Mouse (Mus musculus): ENCODE measurements around the gene Kcnab1. TPM values are rescaled to one million over a fixed set of nuclear protein-coding genes. Genes with fewer than 3 reads are reported as not detected.

Kcnab1 gene
- polyA plus RNA-seq, 1 experiment from 2014 or later = 3.8 TPM

DNA sequence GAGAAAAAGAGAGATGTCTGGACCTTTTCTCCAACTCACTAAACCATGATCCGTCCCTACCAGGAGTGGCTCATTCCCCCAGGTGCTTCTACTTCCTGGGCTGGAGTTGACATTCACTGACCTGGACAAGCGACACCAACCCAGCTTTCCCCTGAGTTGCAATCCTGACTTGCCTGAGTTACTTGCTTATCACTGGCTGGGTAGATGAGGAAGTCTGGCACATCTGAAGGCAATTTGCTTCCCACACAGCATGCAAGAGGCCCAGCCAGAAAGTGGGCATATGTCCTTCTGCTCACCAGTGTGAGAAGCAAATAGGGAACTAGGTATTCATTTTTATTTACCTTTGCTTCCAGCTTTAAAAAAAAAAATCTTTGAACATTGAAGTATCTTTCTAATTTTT lies 174.2 kb downstream of the Kcnab1 start:
- Histone ChIP-seq H3K9me3 (replicated peaks; ENCODE audit: control insufficient read depth, low read length) (no peaks in the 10 kb centered on the region; the same call in 1 of the 2 replicates), H3K27ac (ENCODE audit: low read length) (no peak overlapping the region), H3K4me1 (ENCODE audit: control insufficient read depth, insufficient read depth, low read length) (no peaks in the 10 kb centered on the region), H3K4me2 (ENCODE audit: low read depth, low read length) (no peak overlapping the region), H3K9ac (ENCODE audit: low read length) (no peak overlapping the region), H3K4me3 (replicated peaks; ENCODE audit: low read length) (no peak overlapping the region), H3K36me3 (ENCODE audit: control insufficient read depth, insufficient read depth, low read length) (no peaks in the 10 kb centered on the region), H3K27me3 (ENCODE audit: control insufficient read depth, insufficient read depth, low read length) (no peaks in the 10 kb centered on the region)
- no peak for ATAC-seq (ENCODE audit: insufficient read depth, low FRiP score)
- WGBS = 83% methylated on average over 2 of the region's 2 CpGs

DNA sequence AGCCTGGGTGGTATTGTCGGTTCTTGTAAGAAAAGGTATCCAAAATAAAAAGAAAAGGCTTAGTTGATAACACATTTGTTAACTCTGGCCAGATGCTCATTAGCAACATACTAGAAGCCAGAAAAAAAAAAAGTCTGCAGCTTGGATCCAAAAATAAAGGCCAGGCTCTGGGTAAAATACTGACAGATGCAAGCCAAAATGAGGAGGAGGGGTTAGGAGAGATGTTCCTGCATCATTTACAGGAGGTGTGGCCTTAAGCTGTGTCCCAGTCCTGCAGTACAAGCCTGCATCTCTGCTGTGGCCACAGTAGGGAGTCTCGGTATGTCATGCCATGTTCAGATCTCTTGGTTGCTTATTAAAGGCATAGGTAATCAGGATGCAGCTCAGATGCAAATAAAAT lies 179.8 kb downstream of the Kcnab1 start:
- Histone ChIP-seq H3K9ac (ENCODE audit: low read length) (no peak overlapping the region), H3K9me3 (replicated peaks; ENCODE audit: control insufficient read depth, low read length) (no peaks in the 10 kb centered on the region; the same call in 1 of the 2 replicates), H3K27ac (ENCODE audit: low read length) (no peak overlapping the region), H3K4me3 (replicated peaks; ENCODE audit: low read length) (no peak overlapping the region), H3K4me1 (ENCODE audit: control insufficient read depth, insufficient read depth, low read length) (no peaks in the 10 kb centered on the region), H3K36me3 (ENCODE audit: control insufficient read depth, insufficient read depth, low read length) (no peaks in the 10 kb centered on the region), H3K4me2 (ENCODE audit: low read depth, low read length) (no peak overlapping the region), H3K27me3 (ENCODE audit: control insufficient read depth, insufficient read depth, low read length) (no peaks in the 10 kb centered on the region)
- WGBS = 77% methylated on average over 2 of the region's 2 CpGs
- ATAC-seq (ENCODE audit: insufficient read depth, low FRiP score) = no peak

DNA sequence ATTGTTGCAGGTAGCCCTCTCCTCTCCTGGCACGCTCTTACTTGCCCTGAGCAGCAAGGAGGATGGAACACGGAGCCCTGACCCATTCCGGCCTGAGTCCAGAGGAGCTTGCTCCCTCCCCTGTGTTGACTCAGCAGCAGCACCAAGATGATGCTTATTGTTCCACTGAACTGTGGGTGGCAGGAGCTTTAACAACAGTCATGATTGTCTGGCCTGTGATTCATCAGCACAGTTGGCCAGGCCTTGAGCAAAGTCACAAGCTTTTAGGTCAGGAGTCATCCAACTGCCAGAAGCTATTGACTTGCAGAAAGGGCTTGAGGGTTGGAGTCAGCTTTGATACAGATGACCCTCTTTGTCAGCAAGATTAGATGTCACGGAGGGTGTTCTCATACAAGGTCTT lies 187.8 kb downstream of the Kcnab1 start:
- Histone ChIP-seq H3K4me2 (ENCODE audit: low read depth, low read length) (no peak overlapping the region), H3K9ac (ENCODE audit: low read length) (no peak overlapping the region), H3K9me3 (replicated peaks; ENCODE audit: control insufficient read depth, low read length) (no peaks in the 10 kb centered on the region), H3K27ac (ENCODE audit: low read length) (no peak overlapping the region), H3K4me3 (replicated peaks; ENCODE audit: low read length) (no peak overlapping the region), H3K27me3 (ENCODE audit: control insufficient read depth, insufficient read depth, low read length) (no peaks in the 10 kb centered on the region), H3K36me3 (ENCODE audit: control insufficient read depth, insufficient read depth, low read length) (no peaks in the 10 kb centered on the region), H3K4me1 (ENCODE audit: control insufficient read depth, insufficient read depth, low read length) (no peaks in the 10 kb centered on the region)
- 54% methylated on average over 4 of the region's 4 CpGs for WGBS
- ATAC-seq (ENCODE audit: insufficient read depth, low FRiP score) = no peak

DNA sequence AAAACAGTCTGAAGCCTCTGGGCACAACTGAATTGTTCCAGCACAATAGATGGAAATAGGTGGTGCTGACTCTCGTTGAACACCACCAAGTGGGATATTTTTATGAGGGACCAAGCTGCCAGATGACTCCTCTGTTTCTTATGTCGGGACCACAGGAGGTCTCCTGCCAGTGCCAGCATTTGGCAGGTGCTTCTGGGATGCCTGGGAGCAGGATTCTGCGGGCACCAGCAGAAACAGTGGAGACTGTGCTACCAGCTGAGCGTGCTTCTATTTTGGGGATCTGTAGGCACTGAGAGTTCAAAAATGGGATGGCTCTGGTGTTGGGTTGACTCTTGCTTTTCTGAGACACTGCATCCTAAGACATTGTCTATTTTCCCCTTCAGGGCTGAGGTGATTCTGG lies 190.0 kb downstream of the Kcnab1 start:
- H3K4me2 ChIP-seq (ENCODE audit: low read depth, low read length) = no peak overlapping the region
- H3K27me3 ChIP-seq (ENCODE audit: control insufficient read depth, insufficient read depth, low read length) = no peaks in the 10 kb centered on the region
- H3K4me3 ChIP-seq (replicated peaks; ENCODE audit: low read length) = no peak overlapping the region
- 86% methylated on average over 4 of the region's 4 CpGs for WGBS
- H3K27ac ChIP-seq (ENCODE audit: low read length) = no peak overlapping the region
- no peaks in the 10 kb centered on the region for H3K9me3 ChIP-seq (replicated peaks; ENCODE audit: control insufficient read depth, low read length)
- ATAC-seq (ENCODE audit: insufficient read depth, low FRiP score) = no peak
- H3K4me1 ChIP-seq (ENCODE audit: control insufficient read depth, insufficient read depth, low read length) = no peaks in the 10 kb centered on the region
- no peak overlapping the region for H3K9ac ChIP-seq (ENCODE audit: low read length)
- H3K36me3 ChIP-seq (ENCODE audit: control insufficient read depth, insufficient read depth, low read length) = no peaks in the 10 kb centered on the region

DNA sequence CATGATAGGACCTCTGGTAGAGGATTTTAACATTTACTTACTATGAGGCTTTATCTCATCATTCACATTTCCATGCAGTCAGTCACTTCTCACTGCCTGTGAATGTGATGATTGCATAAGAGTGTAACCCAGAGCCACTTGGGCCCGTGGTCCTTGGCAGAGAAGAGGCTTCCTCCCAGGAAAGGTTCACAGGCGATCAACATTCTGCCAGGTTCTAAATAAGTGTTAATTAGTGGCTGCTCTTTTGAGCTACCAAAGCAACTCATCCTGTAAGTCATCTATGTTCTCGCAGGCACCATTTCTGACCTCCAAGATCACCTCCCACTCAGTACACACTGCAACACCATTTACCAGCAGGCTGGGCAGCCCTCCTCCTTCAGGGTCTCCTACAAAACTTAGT lies 192.3 kb downstream of the Kcnab1 start:
- ATAC-seq (ENCODE audit: insufficient read depth, low FRiP score) = no peak
- H3K4me1 ChIP-seq (ENCODE audit: control insufficient read depth, insufficient read depth, low read length) = no peaks in the 10 kb centered on the region

DNA sequence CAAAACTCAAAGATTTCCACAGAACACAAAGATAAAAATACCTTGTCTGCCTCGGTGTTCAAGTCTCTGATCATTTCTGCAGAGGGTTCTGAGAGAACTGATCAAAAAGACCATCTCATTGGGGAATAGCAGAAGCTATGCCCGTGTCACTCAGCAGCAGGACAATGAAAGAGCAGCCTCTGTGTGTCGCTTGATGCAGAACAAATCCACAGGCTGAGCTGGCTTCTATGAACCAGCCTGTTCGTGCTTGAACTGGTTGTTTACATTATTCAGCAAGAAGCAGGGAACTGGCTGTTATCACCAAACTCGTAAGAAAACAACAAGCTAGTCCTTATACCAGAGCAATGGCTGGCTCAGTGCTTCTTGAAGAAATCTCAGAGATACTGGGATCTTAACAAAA lies 193.4 kb downstream of the Kcnab1 start:
- Histone ChIP-seq H3K27ac (ENCODE audit: low read length) (no peak overlapping the region), H3K9me3 (replicated peaks; ENCODE audit: control insufficient read depth, low read length) (no peaks in the 10 kb centered on the region), H3K27me3 (ENCODE audit: control insufficient read depth, insufficient read depth, low read length) (no peaks in the 10 kb centered on the region), H3K36me3 (ENCODE audit: control insufficient read depth, insufficient read depth, low read length) (no peaks in the 10 kb centered on the region), H3K4me3 (replicated peaks; ENCODE audit: low read length) (no peak overlapping the region), H3K9ac (ENCODE audit: low read length) (no peak overlapping the region), H3K4me2 (ENCODE audit: low read depth, low read length) (no peak overlapping the region), H3K4me1 (ENCODE audit: control insufficient read depth, insufficient read depth, low read length) (no peaks in the 10 kb centered on the region)
- WGBS = 20% methylated on average over 5 of the region's 5 CpGs
- ATAC-seq (ENCODE audit: insufficient read depth, low FRiP score) = no peak

More for the DNA sequence above, 192.3 kb downstream of the Kcnab1 start:
- Histone ChIP-seq H3K36me3 (ENCODE audit: control insufficient read depth, insufficient read depth, low read length) (no peaks in the 10 kb centered on the region), H3K4me3 (replicated peaks; ENCODE audit: low read length) (no peak overlapping the region), H3K27me3 (ENCODE audit: control insufficient read depth, insufficient read depth, low read length) (no peaks in the 10 kb centered on the region), H3K9ac (ENCODE audit: low read length) (no peak overlapping the region), H3K9me3 (replicated peaks; ENCODE audit: control insufficient read depth, low read length) (no peaks in the 10 kb centered on the region), H3K27ac (ENCODE audit: low read length) (no peak overlapping the region), H3K4me2 (ENCODE audit: low read depth, low read length) (no peak overlapping the region)
- 50% methylated on average over 3 of the region's 3 CpGs for WGBS

DNA sequence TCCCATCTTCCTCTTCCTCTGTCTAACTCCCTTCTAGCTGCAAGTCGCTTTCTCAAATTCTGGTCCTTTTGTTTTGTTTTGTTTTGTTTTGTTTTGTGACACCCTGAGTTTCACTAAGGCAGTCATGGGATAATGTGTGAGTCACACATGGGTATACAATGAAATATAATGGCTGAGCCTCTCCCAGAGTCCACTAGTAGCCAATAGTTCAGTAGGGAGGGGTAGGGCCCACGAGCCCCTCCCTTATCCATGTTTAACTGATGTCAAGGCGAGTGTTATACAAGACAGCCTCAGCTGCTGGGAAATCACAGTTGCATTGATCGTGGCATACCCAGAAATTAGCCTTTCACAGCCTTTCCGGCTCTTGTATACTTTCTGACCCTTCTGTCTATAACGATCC lies 206.7 kb downstream of the Kcnab1 start:
- WGBS = 63% methylated on average over 6 of the region's 6 CpGs
- H3K4me2 ChIP-seq (ENCODE audit: low read depth, low read length) = no peak overlapping the region
- no peaks in the 10 kb centered on the region for H3K9me3 ChIP-seq (replicated peaks; ENCODE audit: control insufficient read depth, low read length)
- H3K4me3 ChIP-seq (replicated peaks; ENCODE audit: low read length) = no peak overlapping the region
- no peaks in the 10 kb centered on the region for H3K36me3 ChIP-seq (ENCODE audit: control insufficient read depth, insufficient read depth, low read length)
- H3K4me1 ChIP-seq (ENCODE audit: control insufficient read depth, insufficient read depth, low read length) = no peaks in the 10 kb centered on the region
- ATAC-seq (ENCODE audit: insufficient read depth, low FRiP score) = no peak
- no peak overlapping the region for H3K27ac ChIP-seq (ENCODE audit: low read length)
- H3K9ac ChIP-seq (ENCODE audit: low read length) = no peak overlapping the region
- H3K27me3 ChIP-seq (ENCODE audit: control insufficient read depth, insufficient read depth, low read length) = no peaks in the 10 kb centered on the region

DNA sequence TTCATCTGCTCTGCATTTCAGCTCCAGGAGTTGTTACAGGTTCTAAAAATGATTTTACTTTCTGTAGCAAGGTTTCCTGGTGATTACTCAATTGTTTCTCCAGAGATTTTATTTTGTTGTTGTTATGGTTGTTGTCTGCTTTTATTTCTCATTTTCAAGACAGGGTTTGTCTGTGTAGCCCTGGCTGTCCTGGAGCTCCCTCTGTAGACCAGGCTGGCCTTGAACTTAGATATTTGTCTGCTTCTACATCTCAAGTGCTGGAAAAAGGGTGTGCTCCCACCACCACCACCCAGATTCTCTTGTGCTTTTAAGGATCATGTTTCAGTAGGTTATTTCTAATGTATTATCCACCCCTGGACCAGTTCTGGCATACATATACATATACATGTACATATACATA lies 207.6 kb downstream of the Kcnab1 start:
- H3K9ac ChIP-seq (ENCODE audit: low read length) = no peak overlapping the region
- no peaks in the 10 kb centered on the region for H3K9me3 ChIP-seq (replicated peaks; ENCODE audit: control insufficient read depth, low read length)
- no peak overlapping the region for H3K4me2 ChIP-seq (ENCODE audit: low read depth, low read length)
- H3K27ac ChIP-seq (ENCODE audit: low read length) = no peak overlapping the region
- no peak for ATAC-seq (ENCODE audit: insufficient read depth, low FRiP score)
- H3K4me3 ChIP-seq (replicated peaks; ENCODE audit: low read length) = no peak overlapping the region
- no peaks in the 10 kb centered on the region for H3K27me3 ChIP-seq (ENCODE audit: control insufficient read depth, insufficient read depth, low read length)
- no peaks in the 10 kb centered on the region for H3K4me1 ChIP-seq (ENCODE audit: control insufficient read depth, insufficient read depth, low read length)
- no peaks in the 10 kb centered on the region for H3K36me3 ChIP-seq (ENCODE audit: control insufficient read depth, insufficient read depth, low read length)

DNA sequence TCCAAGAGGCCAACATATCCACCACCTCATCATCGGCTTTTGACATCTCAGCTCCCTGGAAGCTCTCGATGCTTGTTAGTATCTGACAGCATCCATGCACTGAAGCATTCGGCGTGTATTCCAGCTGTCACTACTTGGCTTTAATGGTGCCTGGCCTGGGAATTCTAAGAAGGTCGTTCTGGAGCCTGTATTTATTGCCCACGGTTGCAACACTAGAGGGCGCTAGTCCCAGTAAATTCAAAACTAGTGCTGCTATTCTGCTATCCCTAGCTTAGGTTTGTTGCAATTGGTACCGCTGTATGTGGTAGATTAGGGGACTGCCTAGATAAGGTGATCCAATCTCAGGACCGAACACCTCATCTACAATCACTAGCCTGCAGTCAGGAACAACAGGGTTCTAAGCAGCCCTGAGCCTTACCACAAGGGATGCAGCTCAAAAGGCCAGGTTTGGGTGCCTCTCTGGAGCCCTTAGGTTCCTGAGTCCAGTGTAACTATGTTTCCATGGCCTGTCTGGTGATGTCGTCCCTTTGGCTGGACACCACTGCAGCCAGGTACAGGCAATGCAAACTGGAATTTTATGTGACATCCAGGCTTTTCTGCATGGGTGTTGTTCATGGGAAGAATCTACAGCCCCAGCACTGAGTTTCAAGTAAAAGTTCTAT lies 208.8 kb downstream of the Kcnab1 start:
- Histone ChIP-seq H3K4me1 (ENCODE audit: control insufficient read depth, insufficient read depth, low read length) (no peaks in the 10 kb centered on the region), H3K27me3 (ENCODE audit: control insufficient read depth, insufficient read depth, low read length) (no peaks in the 10 kb centered on the region), H3K27ac (ENCODE audit: low read length) (no peak overlapping the region), H3K4me3 (replicated peaks; ENCODE audit: low read length) (no peak overlapping the region), H3K9me3 (replicated peaks; ENCODE audit: control insufficient read depth, low read length) (no peaks in the 10 kb centered on the region), H3K36me3 (ENCODE audit: control insufficient read depth, insufficient read depth, low read length) (no peaks in the 10 kb centered on the region), H3K4me2 (ENCODE audit: low read depth, low read length) (no peak overlapping the region), H3K9ac (ENCODE audit: low read length) (no peak overlapping the region)
- 40% methylated on average over 10 of the region's 10 CpGs for WGBS
- ATAC-seq (ENCODE audit: insufficient read depth, low FRiP score) = no peak

Data from stomach, embryonic 16.5 days (tissue).